Mouse (Mus musculus): ENCODE data around the gene Pmepa1.

Gene Pmepa1

DNA sequence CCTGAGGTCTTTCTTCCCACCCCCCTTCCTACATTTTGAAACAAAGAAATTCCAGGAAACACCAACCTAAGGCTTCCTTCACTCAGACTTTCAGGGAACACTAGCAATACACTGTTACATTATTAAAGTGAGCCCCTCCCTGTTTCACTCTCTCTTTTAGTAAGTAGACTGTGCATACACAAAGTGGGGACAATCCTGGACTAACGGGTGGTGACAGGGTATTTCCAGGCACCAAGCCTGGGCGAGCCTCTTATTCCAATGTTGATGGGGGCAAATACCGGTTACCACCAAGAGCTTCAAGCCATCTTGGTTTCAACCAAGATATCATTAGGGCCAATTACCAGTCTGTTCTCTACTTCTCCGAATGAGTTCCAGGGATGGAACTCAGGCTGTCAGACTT is 2.4 kb downstream of the Pmepa1 start:
- TF ChIP-seq POU5F1 (IDR thresholded peaks at IDR 0.05; ENCODE audit: borderline replicate concordance, low read length) (no peak), NANOG (IDR thresholded peaks at IDR 0.05; ENCODE audit: borderline replicate concordance, low read length) (no peak), CTCF (conservative IDR thresholded peaks at IDR 0.05; ENCODE audit: low read length) (no peak)
- Histone ChIP-seq H3K4me1 (replicated peaks; ENCODE audit: low read depth, low read length) (peaks cover 84% of the 10 kb centered on the region), H3K27me3 (ENCODE audit: insufficient read depth, low read length) (peaks cover 23% of the 10 kb centered on the region), H3K4me3 (replicated peaks; ENCODE audit: low read length) (peak overlapping the region; percentile 86), H3K36me3 (ENCODE audit: insufficient read depth, low read length) (peaks cover 32% of the 10 kb centered on the region), H3K9me3 (ENCODE audit: low read length) (no peaks in the 10 kb centered on the region)

- Histone ChIP-seq H3K27me3 (ENCODE audit: insufficient read depth, low read length) (peaks cover 23% of the 10 kb centered on the region), H3K9me3 (ENCODE audit: low read length) (no peaks in the 10 kb centered on the region), H3K36me3 (ENCODE audit: insufficient read depth, low read length) (peaks cover 43% of the 10 kb centered on the region), H3K4me3 (replicated peaks; ENCODE audit: low read length) (0 out of 2 replicates have a peak overlapping the region, but pooled peaks have one; percentile 32), H3K4me1 (replicated peaks; ENCODE audit: low read depth, low read length) (peaks cover 84% of the 10 kb centered on the region)
- TF ChIP-seq POU5F1 (IDR thresholded peaks at IDR 0.05; ENCODE audit: borderline replicate concordance, low read length) (no peak), NANOG (IDR thresholded peaks at IDR 0.05; ENCODE audit: borderline replicate concordance, low read length) (no peak), CTCF (conservative IDR thresholded peaks at IDR 0.05; ENCODE audit: low read length) (no peak)
Observed at GRCm38 (mm10) chr2:173272354-173272900, 3.9 kb downstream of the Pmepa1 start.

GRCm38 (mm10) chr2:173271541-173271940 is 4.8 kb downstream of the Pmepa1 start:
- Histone ChIP-seq H3K4me1 (replicated peaks; ENCODE audit: low read depth, low read length) (peaks cover 86% of the 10 kb centered on the region), H3K9me3 (ENCODE audit: low read length) (no peaks in the 10 kb centered on the region), H3K36me3 (ENCODE audit: insufficient read depth, low read length) (peaks cover 43% of the 10 kb centered on the region), H3K4me3 (replicated peaks; ENCODE audit: low read length) (no peak overlapping the region), H3K27me3 (ENCODE audit: insufficient read depth, low read length) (peaks cover 23% of the 10 kb centered on the region)
- TF ChIP-seq CTCF (conservative IDR thresholded peaks at IDR 0.05; ENCODE audit: low read length) (no peak), NANOG (IDR thresholded peaks at IDR 0.05; ENCODE audit: borderline replicate concordance, low read length) (no peak), POU5F1 (IDR thresholded peaks at IDR 0.05; ENCODE audit: borderline replicate concordance, low read length) (no peak)

DNA sequence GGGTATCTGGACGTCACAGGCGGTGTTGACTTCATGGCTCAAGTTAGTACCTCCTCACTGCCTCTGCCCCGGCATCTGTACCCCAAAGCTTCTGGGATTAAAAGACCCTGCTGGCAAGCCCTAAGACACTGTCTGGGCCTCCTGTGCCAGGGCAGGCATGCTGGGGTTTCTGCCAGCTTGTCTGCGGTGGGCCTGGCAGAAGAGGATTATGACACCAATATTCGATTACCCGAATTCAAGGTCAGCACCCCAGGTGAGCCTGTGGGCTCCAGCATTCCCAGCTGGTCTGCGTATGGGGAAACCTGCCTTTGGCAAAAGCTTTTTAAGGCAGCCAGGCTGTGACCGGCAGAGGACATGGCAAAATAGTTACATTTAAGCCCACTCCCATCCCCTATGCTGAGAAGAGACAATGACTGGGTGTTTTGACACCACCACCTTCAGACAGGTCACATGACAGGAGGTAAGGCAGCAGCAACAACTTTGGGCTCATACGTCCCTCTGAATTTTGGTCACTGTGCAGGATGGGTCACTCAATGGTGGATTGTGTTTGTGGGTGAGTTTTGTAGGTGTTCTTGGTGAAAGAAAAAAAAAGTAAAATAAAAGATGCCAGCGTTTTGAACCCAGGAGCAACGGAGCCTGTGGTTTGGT is 5.6 kb downstream of the Pmepa1 start:
- Histone ChIP-seq H3K4me1 (replicated peaks; ENCODE audit: low read depth, low read length) (peaks cover 95% of the 10 kb centered on the region), H3K9me3 (ENCODE audit: low read length) (no peaks in the 10 kb centered on the region), H3K36me3 (ENCODE audit: insufficient read depth, low read length) (peaks cover 43% of the 10 kb centered on the region), H3K27me3 (ENCODE audit: insufficient read depth, low read length) (peaks cover 23% of the 10 kb centered on the region), H3K4me3 (replicated peaks; ENCODE audit: low read length) (peak overlapping the region; percentile 32; the same call in 1 of the 2 replicates)
- no peak for TF ChIP-seq POU5F1 (IDR thresholded peaks at IDR 0.05; ENCODE audit: borderline replicate concordance, low read length)
- TF ChIP-seq CTCF (conservative IDR thresholded peaks at IDR 0.05; ENCODE audit: low read length), result no peak
- TF ChIP-seq NANOG (IDR thresholded peaks at IDR 0.05; ENCODE audit: borderline replicate concordance, low read length), result no peak

DNA sequence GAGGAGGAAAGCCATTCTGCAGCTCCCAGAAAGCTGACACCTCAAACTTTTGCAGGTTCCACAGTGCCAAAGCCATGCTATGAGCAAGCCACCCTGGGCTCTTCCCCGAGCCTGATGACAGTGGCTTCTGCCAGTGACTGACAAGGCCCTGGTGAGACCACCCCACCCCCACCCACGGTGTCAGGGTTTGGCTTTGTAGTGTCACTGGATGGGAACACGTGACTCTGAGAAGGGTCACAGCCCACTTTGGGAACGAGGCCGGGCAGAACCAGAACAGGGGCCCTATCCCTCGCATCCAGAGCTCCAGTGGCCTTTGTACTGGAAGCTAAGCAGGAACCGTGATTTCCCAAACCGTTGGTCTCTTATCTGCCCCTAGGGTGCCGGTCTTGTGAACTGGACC is 6.1 kb downstream of the Pmepa1 start:
- Histone ChIP-seq H3K36me3 (ENCODE audit: insufficient read depth, low read length) (peaks cover 43% of the 10 kb centered on the region), H3K4me3 (replicated peaks; ENCODE audit: low read length) (peak overlapping the region; percentile 32; the same call in 1 of the 2 replicates), H3K9me3 (ENCODE audit: low read length) (no peaks in the 10 kb centered on the region), H3K4me1 (replicated peaks; ENCODE audit: low read depth, low read length) (peaks cover 98% of the 10 kb centered on the region), H3K27me3 (ENCODE audit: insufficient read depth, low read length) (peaks cover 19% of the 10 kb centered on the region)
- TF ChIP-seq NANOG (IDR thresholded peaks at IDR 0.05; ENCODE audit: borderline replicate concordance, low read length), result no peak
- TF ChIP-seq POU5F1 (IDR thresholded peaks at IDR 0.05; ENCODE audit: borderline replicate concordance, low read length), result no peak
- TF ChIP-seq CTCF (conservative IDR thresholded peaks at IDR 0.05; ENCODE audit: low read length), result no peak

- TF ChIP-seq CTCF (conservative IDR thresholded peaks at IDR 0.05; ENCODE audit: low read length) (no peak), NANOG (IDR thresholded peaks at IDR 0.05; ENCODE audit: borderline replicate concordance, low read length) (no peak), POU5F1 (IDR thresholded peaks at IDR 0.05; ENCODE audit: borderline replicate concordance, low read length) (no peak)
- Histone ChIP-seq H3K27me3 (ENCODE audit: insufficient read depth, low read length) (no peaks in the 10 kb centered on the region), H3K36me3 (ENCODE audit: insufficient read depth, low read length) (peaks cover 49% of the 10 kb centered on the region), H3K4me1 (replicated peaks; ENCODE audit: low read depth, low read length) (peaks cover 100% of the 10 kb centered on the region), H3K4me3 (replicated peaks; ENCODE audit: low read length) (peak overlapping the region; percentile 29; the same call in 1 of the 2 replicates), H3K9me3 (ENCODE audit: low read length) (no peaks in the 10 kb centered on the region)
Observed at GRCm38 (mm10) chr2:173267562-173267961, 8.8 kb downstream of the Pmepa1 start.

GRCm38 (mm10) chr2:173266349-173267112 is 9.8 kb downstream of the Pmepa1 start:
- Histone ChIP-seq H3K4me3 (replicated peaks; ENCODE audit: low read length) (0 out of 2 replicates have a peak overlapping the region, but pooled peaks have one; percentile 29), H3K9me3 (ENCODE audit: low read length) (no peaks in the 10 kb centered on the region), H3K4me1 (replicated peaks; ENCODE audit: low read depth, low read length) (peaks cover 100% of the 10 kb centered on the region), H3K27me3 (ENCODE audit: insufficient read depth, low read length) (no peaks in the 10 kb centered on the region), H3K36me3 (ENCODE audit: insufficient read depth, low read length) (peaks cover 40% of the 10 kb centered on the region)
- TF ChIP-seq CTCF (conservative IDR thresholded peaks at IDR 0.05; ENCODE audit: low read length) (no peak), NANOG (IDR thresholded peaks at IDR 0.05; ENCODE audit: borderline replicate concordance, low read length) (no peak), POU5F1 (IDR thresholded peaks at IDR 0.05; ENCODE audit: borderline replicate concordance, low read length) (no peak)

Data from E14TG2a.4 (cell line).